Mouse (Mus musculus): ENCODE data around the gene Prickle1. TPM values are rescaled to one million over a fixed set of nuclear protein-coding genes. Genes with fewer than 3 reads are reported as not detected.
A peak's percentile ranks its signal among the peaks of the same experiment; 100 is the strongest.

The Prickle1 gene
- 1 to 10 TPM; 6.0 TPM for total RNA-seq (2021)
- long read RNA-seq, experiment 1, full-length matches to known transcripts = 1 of 6 reads
- long read RNA-seq, experiment 1, partial matches to known transcripts = 1 of 6 reads
- long read RNA-seq, experiment 1, other reads (novel, unspliced or antisense) = 4 of 6 reads
- long read RNA-seq, experiment 2, full-length matches to known transcripts = 4 of 5 reads
- long read RNA-seq, experiment 2, partial matches to known transcripts = 0 of 5 reads
- long read RNA-seq, experiment 2, other reads (novel, unspliced or antisense) = 1 of 5 reads

GRCm38 (mm10) chr15:93595746-93596145, at the start of gene Prickle1:
Gene Prickle1 (minus strand): TSS chr15:93595891.
- intact Hi-C loops (cut with DNase I; ENCODE audit: low total_unique reads) = loop anchor here (10.0 kb wide), 1 partner anchor 619 kb away; no protein-coding TSS in a partner anchor
- DNase-seq = peak; percentile 92

GRCm38 (mm10) chr15:93640221-93640620, 44.5 kb upstream of the Prickle1 start:
- no peak for DNase-seq
- intact Hi-C loops (cut with DNase I; ENCODE audit: low total_unique reads) = no loop called here

GRCm38 (mm10) chr15:93636976-93637375, 41.3 kb upstream of the Prickle1 start:
- no peak for DNase-seq
- intact Hi-C loops (cut with DNase I; ENCODE audit: low total_unique reads) = no loop called here

GRCm38 (mm10) chr15:93635603-93636002, 39.9 kb upstream of the Prickle1 start:
- DNase-seq = no peak
- intact Hi-C loops (cut with DNase I; ENCODE audit: low total_unique reads) = no loop called here

- intact Hi-C loops (cut with DNase I; ENCODE audit: low total_unique reads) = no loop called here
- DNase-seq = no peak
These were observed 38.8 kb upstream of the Prickle1 start for GRCm38 (mm10) chr15:93634536-93634935.

GRCm38 (mm10) chr15:93630001-93630541, 34.4 kb upstream of the Prickle1 start:
- intact Hi-C loops (cut with DNase I; ENCODE audit: low total_unique reads) = no loop called here
- DNase-seq = no peak

- no peak for DNase-seq
- intact Hi-C loops (cut with DNase I; ENCODE audit: low total_unique reads) = loop anchor here (2.0 kb wide), 1 partner anchor 78 kb away; no protein-coding TSS in a partner anchor
These were observed 33.5 kb upstream of the Prickle1 start for GRCm38 (mm10) chr15:93629201-93629600.

- intact Hi-C loops (cut with DNase I; ENCODE audit: low total_unique reads) = loop anchor here (2.0 kb wide), 1 partner anchor 79 kb away; no protein-coding TSS in a partner anchor
- DNase-seq = no peak
These were observed 32.4 kb upstream of the Prickle1 start for GRCm38 (mm10) chr15:93627836-93628797.

GRCm38 (mm10) chr15:93619551-93619950, 23.9 kb upstream of the Prickle1 start:
- intact Hi-C loops (cut with DNase I; ENCODE audit: low total_unique reads) = no loop called here
- DNase-seq = no peak

- DNase-seq = no peak
- intact Hi-C loops (cut with DNase I; ENCODE audit: low total_unique reads) = no loop called here
These were observed 22.9 kb upstream of the Prickle1 start for GRCm38 (mm10) chr15:93618442-93619150.

- no peak for DNase-seq
- intact Hi-C loops (cut with DNase I; ENCODE audit: low total_unique reads) = no loop called here
These were observed 20.6 kb upstream of the Prickle1 start for GRCm38 (mm10) chr15:93616277-93616676.

GRCm38 (mm10) chr15:93615031-93615430, 19.3 kb upstream of the Prickle1 start:
- intact Hi-C loops (cut with DNase I; ENCODE audit: low total_unique reads) = no loop called here
- DNase-seq = no peak

- DNase-seq = no peak
- intact Hi-C loops (cut with DNase I; ENCODE audit: low total_unique reads) = no loop called here
These were observed 17.9 kb upstream of the Prickle1 start for GRCm38 (mm10) chr15:93613606-93614005.

GRCm38 (mm10) chr15:93611536-93612300, 16.0 kb upstream of the Prickle1 start:
- intact Hi-C loops (cut with DNase I; ENCODE audit: low total_unique reads) = no loop called here
- no peak for DNase-seq

- intact Hi-C loops (cut with DNase I; ENCODE audit: low total_unique reads) = no loop called here
- no peak for DNase-seq
These were observed 15.1 kb upstream of the Prickle1 start for GRCm38 (mm10) chr15:93610721-93611201.

- intact Hi-C loops (cut with DNase I; ENCODE audit: low total_unique reads) = no loop called here
- DNase-seq = no peak
These were observed 14.6 kb upstream of the Prickle1 start for GRCm38 (mm10) chr15:93610288-93610687.

- intact Hi-C loops (cut with DNase I; ENCODE audit: low total_unique reads) = no loop called here
These were observed 7.2 kb upstream of the Prickle1 start for GRCm38 (mm10) chr15:93602850-93603249.

GRCm38 (mm10) chr15:93601461-93602015, 5.8 kb upstream of the Prickle1 start:
- intact Hi-C loops (cut with DNase I; ENCODE audit: low total_unique reads) = no loop called here

More at GRCm38 (mm10) chr15:93602850-93603249, 7.2 kb upstream of the Prickle1 start:
- DNase-seq = no peak

More at GRCm38 (mm10) chr15:93601461-93602015, 5.8 kb upstream of the Prickle1 start:
- DNase-seq = no peak

All from gastrocnemius, postnatal 14 days (tissue).